Mouse (Mus musculus): ENCODE data around the gene Zfp462. TPM values are rescaled to one million over a fixed set of nuclear protein-coding genes. Genes with fewer than 3 reads are reported as not detected.
"Not testable (repeated sequence)": the region's sequence is repeated elsewhere in the genome, so short reads cannot be mapped to it uniquely, and the experiment has no call there.

The Zfp462 gene
- total RNA-seq, 2 experiments from 2014 or later, result 66.6 to 72.6 TPM

DNA sequence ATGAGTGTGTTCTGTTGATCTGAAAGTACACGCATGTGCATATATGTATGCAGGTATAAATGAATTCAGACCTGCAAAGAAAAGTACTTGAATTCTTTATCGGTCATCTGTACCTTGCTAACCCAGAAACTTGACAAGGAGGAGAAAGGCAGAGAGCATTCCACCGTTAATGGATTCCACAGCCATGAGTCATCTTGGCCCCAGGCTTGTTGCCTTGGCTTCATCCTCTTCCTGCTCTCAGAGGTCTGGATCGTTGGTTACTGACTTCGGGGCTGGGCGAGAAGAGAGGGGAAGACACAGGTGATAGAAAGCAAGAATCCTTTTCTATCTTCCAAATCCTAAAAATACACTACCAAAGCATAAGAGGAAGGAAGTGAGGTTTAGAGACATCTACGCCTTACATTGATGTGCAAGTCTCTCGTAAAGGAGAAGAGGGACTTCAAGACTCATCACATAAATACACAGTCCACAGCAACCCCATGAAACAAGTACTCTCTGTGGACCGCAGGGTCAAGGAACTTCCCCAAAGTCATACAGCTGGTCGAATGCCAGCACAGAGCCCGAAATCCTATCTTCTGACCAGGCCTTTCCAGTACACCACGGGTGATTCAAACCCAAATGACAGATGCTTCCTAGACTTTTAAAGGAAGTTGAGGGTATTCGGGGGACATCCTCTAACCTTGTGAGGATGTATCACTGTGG, 35.1 kb downstream of the Zfp462 start:
- peak in 1 of 2 experiments; percentile 44 for DNase-seq (ENCODE audit: extremely low spot score in 1 of 2, low spot score in 2 of 2)
- intact Hi-C loops (cut with DNase I), result no loop called here

DNA sequence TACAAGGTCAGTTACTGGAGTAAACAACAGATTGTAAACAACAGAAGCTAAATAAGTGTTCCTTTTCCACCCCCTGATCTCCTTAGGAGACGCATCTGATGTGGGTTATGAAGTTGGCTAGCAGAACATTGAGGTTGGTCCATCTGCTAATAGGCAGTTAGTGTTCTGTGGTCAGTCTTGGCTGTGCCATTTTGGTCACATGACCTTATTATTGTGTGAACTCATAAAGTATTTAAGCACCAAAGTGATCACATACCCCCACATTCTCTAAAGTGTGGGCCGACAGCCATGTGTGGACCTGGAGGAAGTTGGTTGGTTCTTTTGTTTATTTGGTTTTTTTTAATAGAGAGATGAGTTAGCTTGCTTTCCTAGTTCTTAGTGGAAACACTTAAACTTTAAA, 39.7 kb downstream of the Zfp462 start:
- intact Hi-C loops (cut with DNase I), result no loop called here
- no peak for DNase-seq (ENCODE audit: extremely low spot score in 1 of 2, low spot score in 2 of 2)

DNA sequence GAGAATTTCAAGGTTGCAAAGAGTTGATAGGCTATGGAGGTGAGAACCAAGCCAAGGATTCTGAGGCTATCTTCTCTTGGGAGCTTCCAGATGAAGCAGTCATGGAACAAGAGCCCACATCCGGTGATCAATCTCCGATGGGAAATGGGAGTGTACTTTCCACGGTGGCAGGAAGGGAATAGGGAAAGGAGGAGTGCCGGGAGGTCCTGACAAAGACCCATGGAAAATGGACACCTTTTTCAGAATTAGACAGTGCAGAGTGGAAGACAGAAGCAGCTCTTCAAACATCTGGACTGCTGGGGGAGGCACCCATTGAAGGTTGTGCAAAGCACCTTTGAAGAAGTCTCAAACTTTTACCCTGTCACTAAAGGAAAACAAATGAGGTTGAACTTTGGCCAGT, 41.8 kb downstream of the Zfp462 start:
- intact Hi-C loops (cut with DNase I), result no loop called here

DNA sequence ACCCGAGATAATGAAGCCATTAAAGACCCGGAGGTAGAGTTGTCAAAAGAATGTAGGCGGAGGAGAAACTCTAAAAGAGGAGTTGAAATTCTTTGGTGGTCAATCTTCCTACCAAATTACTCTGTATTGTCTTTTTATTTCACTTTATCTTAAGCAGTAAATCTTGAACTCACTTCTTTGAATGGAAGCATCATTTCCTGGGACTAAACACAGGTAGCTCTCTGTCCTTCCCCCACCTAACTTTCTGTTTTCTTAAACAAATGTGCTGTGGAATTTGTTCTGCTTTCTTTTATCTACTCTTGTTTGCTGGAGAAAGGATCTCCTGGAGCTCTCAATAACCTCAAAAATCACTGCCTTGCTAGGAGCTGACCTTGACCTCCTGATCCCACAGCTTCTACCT, 42.4 kb downstream of the Zfp462 start:
- no peak for DNase-seq (ENCODE audit: extremely low spot score in 1 of 2, low spot score in 2 of 2)
- intact Hi-C loops (cut with DNase I), result no loop called here

More for the DNA sequence above, 41.8 kb downstream of the Zfp462 start:
- no peak for DNase-seq (ENCODE audit: extremely low spot score in 1 of 2, low spot score in 2 of 2)

DNA sequence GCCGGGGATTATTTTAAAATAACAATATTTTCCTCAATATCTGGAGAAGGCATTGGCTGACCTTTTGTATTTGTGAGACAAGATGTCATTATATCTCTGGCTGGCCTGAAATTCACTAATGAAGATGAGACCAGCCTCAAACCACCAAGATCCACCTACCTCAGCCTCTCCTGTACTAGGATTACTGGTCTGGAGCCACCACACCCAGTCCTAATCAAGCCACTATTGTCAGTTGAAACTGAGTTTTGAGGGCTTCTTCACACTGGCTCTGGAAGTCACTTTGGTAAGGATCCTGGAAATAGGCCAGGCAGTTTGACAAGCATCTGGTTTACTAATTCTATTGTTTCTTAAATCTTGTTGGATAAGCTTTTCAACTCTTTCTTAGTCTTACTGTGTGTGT, 43.1 kb downstream of the Zfp462 start:
- intact Hi-C loops (cut with DNase I), result no loop called here
- no peak for DNase-seq (ENCODE audit: extremely low spot score in 1 of 2, low spot score in 2 of 2)

DNA sequence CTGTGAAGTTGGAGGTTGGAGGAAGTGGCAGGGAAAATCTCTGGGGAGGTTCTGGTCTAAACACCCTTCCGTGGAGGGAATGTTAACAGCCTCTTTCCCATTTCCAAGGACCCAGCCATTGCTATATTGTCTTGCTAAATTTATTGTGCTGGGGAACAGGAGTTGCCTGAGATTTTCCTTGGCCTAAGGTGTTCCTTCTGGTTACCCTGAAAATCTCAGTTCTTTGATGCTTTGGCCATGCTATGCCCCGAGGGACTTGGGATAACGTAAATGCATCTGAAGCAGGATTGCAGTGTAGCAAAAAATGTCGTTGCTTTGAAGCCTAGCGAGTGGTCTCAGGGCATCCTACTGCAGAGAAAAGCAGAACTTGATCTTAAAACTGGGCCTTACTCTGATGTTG, 47.1 kb downstream of the Zfp462 start:
- no peak for DNase-seq (ENCODE audit: extremely low spot score in 1 of 2, low spot score in 2 of 2)
- intact Hi-C loops (cut with DNase I), result no loop called here

DNA sequence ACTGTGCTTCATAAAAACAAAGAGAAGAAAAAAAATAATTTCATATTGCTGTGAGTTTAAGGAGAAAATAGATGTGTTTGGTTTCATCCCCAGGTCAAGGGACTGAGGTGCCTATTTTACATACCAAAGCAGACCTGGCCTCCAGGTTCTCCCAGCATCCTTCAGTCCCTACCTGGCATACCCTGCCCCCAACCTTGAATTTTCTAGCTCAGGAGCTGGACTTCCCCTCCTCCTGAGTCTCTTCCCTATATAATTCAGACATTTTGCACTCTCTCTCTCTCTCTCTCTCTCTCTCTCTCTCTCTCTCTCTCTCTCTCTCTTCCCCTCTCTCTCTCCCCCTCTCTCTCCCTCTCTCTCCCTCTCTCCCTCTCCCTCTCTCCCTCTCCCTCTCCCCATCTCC, 48.2 kb downstream of the Zfp462 start:
- intact Hi-C loops (cut with DNase I); DNase-seq (ENCODE audit: extremely low spot score in 1 of 2, low spot score in 2 of 2): not testable (repeated sequence)

DNA sequence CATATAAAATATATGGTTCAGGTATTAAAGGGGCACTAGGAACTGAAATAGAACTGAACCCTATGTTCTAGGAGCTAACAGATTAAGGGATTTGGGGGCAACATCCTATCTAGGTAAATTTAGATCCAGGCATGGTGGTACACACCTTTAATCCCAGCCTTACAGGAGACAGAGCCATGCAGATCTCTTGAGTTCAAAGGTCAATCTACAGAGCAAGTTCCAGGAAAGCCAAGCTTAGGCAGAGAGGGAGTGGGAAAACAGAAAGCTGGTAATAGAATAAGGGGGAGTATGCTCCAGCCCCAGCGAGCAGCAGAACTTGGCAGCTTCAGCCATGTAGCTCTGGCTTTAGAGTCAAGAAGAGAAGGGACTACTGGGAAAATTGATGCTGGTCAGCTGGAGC, 50.4 kb downstream of the Zfp462 start:
- DNase-seq (ENCODE audit: extremely low spot score in 1 of 2, low spot score in 2 of 2), result no peak
- intact Hi-C loops (cut with DNase I), result no loop called here

DNA sequence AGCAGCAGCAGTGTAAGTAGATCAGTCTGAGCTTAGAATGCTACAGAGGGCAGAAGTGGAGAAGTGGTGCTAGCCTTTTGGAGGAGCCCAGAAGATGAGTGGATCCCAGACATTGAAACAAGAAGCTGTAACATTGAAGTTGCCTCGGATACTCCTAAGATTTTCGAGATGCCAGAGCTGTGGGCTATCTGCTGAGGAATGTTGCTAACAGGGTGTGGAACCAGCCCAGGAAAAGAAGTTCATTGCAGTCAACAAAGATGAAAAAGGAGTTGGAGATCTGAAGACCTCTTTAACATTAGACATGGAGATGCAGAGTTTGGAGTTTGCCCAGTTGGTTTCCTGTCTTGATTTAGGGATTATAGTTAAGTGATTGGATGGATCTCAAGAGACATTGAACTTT, 51.2 kb downstream of the Zfp462 start:
- no peak for DNase-seq (ENCODE audit: extremely low spot score in 1 of 2, low spot score in 2 of 2)

DNA sequence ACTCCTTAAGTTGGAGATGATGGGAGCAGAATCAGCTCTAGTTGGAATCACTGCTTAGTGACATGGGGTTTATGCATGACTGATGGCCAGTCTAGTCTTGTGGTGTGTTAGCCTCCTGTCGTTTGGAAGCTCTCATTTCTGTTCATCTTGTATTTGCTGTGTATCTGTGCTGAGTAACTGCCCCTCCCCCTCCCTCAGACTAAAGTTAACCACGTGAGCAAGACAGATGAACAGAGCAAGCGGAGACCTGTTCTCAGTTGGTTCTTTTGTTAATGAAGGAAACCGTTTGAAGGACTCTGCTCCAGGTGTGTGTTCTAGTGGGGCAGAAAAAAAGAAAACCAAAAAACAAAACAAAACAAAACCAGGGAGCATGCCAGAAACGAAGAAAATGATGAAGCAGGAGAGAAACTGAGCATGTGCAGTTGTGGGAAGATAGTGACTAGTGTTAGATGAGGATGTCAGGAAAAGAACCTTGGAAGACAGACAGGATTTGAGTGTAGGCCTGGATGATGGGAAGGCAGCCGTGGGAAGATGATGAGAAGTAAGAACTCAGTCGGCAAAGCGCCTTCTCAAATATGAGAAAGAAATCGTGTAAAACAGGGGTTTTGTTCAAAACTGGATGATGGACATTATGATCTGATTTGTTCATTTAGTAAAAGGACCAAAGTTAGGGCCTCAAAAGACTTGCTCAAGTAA, 53.4 kb downstream of the Zfp462 start:
- intact Hi-C loops (cut with DNase I), result no loop called here
- DNase-seq (ENCODE audit: extremely low spot score in 1 of 2, low spot score in 2 of 2), result no peak

More for the DNA sequence above, 51.2 kb downstream of the Zfp462 start:
- intact Hi-C loops (cut with DNase I), result no loop called here

DNA sequence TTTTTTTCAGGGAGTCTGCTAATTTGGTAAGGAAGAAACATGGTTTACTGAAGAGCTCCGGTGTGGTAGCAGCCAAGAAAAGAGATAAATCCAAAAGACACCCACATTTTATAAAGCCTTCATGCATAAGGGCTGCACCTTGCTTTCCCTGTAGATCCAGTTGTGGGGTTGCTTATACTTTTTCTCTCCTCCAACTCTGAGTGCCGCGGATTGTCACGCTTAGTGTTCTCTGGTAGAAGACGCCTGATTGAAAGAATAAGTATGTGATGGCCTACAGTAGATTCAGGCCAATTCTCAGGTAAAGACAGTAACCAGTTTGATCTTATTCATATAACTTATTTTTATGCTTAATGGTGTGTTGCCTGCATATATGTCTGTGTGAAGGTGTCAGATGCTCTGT, 54.7 kb downstream of the Zfp462 start:
- DNase-seq (ENCODE audit: extremely low spot score in 1 of 2, low spot score in 2 of 2), result no peak
- intact Hi-C loops (cut with DNase I), result no loop called here

DNA sequence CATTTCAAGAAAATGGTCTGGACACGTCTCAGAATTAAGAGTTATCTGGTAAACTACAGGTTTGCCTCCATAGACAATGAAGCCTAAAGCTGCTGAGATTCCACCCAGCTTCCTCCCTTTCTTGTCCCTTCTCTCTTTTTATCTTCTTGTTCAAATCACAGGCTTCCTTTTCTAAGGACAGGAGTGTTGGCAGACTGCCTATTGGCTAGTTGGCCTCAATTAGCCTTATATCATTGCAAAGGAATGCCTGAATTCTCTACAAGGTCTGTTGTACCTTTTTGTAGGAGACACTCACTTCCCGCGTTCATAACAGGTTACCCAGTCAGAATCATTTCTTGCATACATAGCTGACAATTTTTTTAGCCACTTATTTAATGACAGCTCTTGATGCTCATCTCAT, 56.5 kb downstream of the Zfp462 start:
- intact Hi-C loops (cut with DNase I), result no loop called here
- no peak for DNase-seq (ENCODE audit: extremely low spot score in 1 of 2, low spot score in 2 of 2)

DNA sequence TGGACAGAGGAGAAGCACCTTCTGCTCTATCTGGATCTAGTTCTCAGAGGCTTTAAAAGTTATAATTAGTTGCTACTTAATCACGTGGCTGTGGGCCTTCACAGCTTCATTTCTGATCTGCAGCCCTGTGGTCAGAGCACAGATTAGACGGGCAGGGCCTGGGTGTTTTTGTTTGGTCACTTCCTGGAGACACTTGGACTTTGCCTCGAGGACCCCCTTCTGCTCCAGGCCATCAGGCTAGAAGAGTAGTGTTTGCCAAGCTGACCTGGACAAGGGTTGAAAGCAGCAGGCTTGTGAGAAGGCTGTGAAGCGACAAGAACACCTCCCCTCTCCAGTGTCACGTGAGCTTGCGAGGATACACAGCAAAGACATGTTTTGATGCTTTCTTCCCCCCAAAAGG, 58.3 kb downstream of the Zfp462 start:
- DNase-seq (ENCODE audit: extremely low spot score in 1 of 2, low spot score in 2 of 2), result no peak
- intact Hi-C loops (cut with DNase I), result no loop called here

DNA sequence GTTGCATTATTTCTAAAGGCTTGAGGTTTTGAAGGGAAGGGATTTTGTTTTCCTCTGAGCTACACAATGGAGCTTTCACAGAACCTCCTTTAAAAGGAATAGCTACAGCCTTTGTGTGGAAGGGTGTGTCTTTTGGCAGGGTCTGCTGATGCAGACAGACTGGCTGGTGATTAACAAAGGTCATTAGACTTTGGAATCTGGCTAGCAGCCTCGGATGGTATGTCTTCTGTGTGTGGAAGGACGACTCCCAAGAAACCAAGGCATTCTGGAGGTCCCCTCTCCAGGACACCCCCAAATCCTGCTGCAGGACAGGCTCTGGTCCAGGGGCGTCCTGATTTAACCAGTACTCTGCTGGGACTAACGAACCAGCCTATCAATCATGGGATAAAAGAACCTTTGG, 60.2 kb downstream of the Zfp462 start:
- intact Hi-C loops (cut with DNase I), result loop anchor here (5.0 kb wide), 1 partner anchor 58 kb away; the partner anchor contains the start of gene Zfp462
- no peak for DNase-seq (ENCODE audit: extremely low spot score in 1 of 2, low spot score in 2 of 2)

DNA sequence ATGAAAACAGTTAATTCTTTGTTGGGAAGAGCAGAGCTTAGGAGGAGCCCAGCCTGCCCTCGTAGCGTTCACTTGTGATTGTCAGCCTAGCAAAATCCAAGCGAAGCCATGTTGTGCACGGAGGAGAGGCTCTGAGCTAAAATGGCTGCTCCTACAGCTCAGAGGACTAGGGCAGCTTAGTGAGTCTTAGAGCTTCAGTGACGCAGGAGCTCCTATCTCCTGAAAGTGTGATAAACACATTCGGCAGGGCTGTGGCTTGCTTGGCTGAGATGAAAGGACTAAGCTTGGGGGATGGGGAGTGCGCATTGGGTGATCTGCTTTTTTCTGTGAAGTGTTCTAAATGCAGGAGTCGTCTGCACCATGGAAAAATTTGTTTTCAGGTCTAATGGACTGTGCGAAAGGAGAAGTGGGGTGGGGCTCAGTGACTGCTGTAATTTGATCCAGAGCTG, 60.7 kb downstream of the Zfp462 start:
- intact Hi-C loops (cut with DNase I), result loop anchor here (5.0 kb wide), 1 partner anchor 58 kb away; the partner anchor contains the start of gene Zfp462
- peak; percentile 45 to 48 for DNase-seq (ENCODE audit: extremely low spot score in 1 of 2, low spot score in 2 of 2)

DNA sequence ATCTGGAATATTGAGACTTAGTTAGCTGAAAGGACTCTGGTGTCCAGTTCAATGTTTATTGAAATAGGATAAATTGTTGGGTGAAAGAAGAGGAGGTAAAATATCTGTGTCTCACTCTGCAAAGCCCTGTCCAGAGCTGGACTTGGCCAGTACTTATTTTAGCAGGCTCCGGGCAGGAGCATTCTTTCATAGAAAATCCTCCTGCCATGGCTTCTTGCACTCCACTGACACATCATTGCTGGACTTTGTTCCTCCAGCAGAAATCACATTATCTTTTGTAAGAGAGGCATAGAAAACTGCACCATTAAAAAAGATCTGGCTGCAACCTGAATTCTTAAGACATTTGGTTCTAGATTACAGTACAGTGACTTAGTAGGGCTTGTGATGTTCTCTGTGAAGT, 61.2 kb downstream of the Zfp462 start:
- DNase-seq (ENCODE audit: extremely low spot score in 1 of 2, low spot score in 2 of 2), result no peak
- intact Hi-C loops (cut with DNase I), result loop anchor here (5.0 kb wide), 1 partner anchor 59 kb away; the partner anchor contains the start of gene Zfp462

DNA sequence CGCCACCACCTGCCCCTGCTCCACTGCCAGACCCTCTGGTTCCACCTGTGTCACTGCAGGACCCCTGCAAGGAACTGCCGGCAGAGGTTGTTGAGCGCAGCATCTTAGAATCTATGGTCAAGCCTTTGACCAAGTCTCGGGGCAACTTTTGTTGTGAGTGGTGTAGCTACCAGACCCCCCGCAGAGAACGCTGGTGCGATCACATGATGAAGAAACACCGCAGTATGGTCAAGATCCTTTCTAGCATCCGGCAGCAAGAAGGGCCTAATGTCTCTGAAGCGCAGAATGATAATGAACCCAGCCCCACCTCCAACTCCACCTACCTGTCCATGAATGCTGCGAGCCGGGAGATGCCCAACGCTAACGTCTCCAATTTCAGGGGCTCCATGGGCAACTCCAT, 63.8 kb downstream of the Zfp462 start:
- DNase-seq (ENCODE audit: extremely low spot score in 1 of 2, low spot score in 2 of 2), result no peak

DNA sequence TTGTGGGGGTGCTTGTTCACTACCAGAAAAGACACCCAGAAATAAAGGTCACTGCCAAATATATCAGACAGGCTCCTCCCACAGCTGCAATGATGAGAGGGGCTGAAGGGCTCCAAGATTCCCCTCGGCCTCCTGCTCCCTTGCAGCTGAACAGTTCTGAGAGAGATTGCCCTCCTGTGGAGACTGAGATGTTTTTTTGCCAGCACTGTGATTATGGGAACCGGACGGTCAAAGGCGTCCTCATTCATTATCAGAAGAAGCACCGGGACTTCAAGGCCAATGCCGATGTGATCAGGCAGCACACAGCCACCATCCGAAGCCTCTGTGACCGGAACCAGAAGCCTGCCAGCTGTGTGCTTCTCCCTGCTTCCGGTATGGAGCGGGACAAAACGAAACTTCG, 66.5 kb downstream of the Zfp462 start:
- DNase-seq (ENCODE audit: extremely low spot score in 1 of 2, low spot score in 2 of 2), result no peak
- intact Hi-C loops (cut with DNase I), result no loop called here

More for the DNA sequence above, 63.8 kb downstream of the Zfp462 start:
- intact Hi-C loops (cut with DNase I), result loop anchor here (5.0 kb wide), 1 partner anchor 61 kb away; the partner anchor contains the start of gene Zfp462

DNA sequence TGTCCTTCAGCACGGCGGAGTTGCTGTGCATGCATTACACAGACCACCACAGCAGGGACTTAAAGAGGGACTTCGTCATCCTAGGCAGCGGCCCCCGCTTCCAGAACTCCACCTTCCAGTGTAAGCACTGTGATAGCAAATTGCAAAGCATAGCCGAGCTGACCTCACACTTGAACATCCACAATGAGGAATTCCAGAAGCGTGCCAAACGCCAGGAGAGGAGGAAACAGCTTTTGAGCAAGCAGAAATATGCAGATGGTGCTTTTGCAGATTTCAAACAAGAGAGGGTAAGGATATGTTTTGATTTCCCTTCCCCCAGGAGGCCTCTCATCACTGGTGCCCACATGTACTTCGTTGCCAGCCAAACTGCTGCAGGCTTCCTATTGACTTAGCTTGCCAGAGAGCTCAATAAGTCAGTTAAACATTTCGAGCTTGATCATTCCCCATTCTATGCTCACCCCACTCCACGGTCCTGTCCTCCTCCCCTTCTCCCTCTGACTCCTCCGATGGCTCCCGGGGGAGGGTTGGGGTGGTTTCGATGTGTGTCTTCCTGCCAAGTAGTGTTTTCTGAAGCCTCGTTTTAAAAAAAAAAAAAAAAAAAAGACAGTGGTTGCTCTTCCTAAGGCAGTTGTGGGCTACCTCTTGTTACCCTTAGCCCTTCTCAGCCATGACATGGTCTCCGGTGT, 68.9 kb downstream of the Zfp462 start:
- DNase-seq (ENCODE audit: extremely low spot score in 1 of 2, low spot score in 2 of 2), result peak in 1 of 2 experiments; percentile 37
- intact Hi-C loops (cut with DNase I), result no loop called here

Data from left cerebral cortex, postnatal 10 days (tissue).